Mouse (Mus musculus) heart, adult 18-20 months (tissue): ENCODE measurements around the gene Rhox4a2. TPM values are rescaled to one million over a fixed set of nuclear protein-coding genes. Genes with fewer than 3 reads are reported as not detected.
"Not testable (repeated sequence)": the region's sequence is repeated elsewhere in the genome, so short reads cannot be mapped to it uniquely, and the experiment has no call there.

Source experiments
- DNase-seq, 2 experiments: peaks; one replicate each; pipeline ENCODE4 v3.0.0; 2021 to 2022; ENCODE audit warnings: mixed read lengths in 1 of 2
- long read RNA-seq, 2 experiments: library from polyadenylated mRNA; stranded (forward); transcript quantifications; one replicate each; pipeline ENCODE4 v2.0.0; 2021
- total RNA-seq, 2 experiments: library from RNA; stranded (reverse); gene quantifications; 2 replicates each; pipeline ENCODE4 v1.2.3; 2021

Rhox4a2 gene
- total RNA-seq: not detected
- long read RNA-seq, experiment 1: 0 reads
- long read RNA-seq, experiment 2: 0 reads

DNA sequence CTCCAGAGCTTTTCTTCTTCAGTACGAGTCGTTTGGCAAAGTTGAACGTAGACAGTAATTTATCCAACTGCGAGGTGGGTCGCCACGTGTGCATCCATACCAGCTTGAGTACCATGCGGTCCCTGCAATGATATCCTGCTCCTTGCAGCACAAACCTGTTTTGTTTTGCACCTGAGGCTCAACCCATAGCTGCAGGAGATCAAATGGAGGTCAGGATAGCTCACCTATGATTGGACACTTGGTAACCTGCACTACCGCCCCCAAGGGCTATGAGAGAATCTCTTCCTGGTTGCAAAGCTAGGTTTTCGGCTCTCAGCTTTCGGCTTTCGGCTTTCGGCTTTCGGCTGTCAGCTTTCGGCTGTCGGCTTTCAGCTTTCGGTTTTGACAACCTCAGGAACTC lies at the start of gene Rhox4a2:
Rhox4a2 (plus strand) TSS at position 301 of the 400 bp plus-strand sequence.
- DNase-seq: not testable (repeated sequence)

DNA sequence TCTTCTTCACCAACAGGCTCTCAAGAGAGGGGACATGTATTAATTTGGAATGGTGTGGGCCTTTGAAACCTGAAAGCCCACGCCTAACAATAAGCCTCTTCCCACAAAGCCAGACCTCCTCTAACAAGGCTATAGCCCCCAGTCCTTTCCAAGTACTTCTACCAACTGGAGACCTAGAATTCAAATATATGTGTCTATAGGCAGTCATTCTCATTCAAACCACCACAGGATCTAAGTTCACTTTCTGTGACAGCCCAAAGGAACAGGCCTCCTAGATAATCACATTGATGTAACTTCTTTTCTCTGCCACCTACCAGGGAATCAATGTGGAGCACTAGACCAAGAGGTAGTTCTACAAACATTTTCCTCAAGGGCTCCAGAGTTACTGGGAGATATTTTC lies 10.9 kb upstream of the Rhox4a2 start, which contains the start of gene Rhox3a2:
Rhox3a2 (plus strand) TSS at position 301 of the 400 bp plus-strand sequence.
- DNase-seq: not testable (repeated sequence)

DNA sequence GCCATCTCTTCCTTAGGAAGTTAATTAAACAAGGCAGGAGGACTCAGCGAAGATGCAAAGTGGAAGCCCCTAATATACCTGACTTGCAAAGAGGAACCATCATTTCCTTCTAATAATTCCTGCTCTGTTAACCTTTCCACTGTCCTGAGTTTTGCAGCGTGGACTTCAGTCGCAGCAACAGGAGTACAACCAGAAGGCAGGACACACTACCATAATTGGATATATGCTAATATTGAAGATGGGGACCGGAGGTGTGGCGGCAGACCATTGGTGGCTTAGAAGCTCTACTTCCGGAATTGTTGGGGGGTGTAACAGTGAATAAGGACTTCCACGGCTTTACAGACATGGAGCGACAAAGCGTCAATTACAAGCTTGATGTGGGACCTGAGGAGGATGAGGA lies 21.1 kb downstream of the Rhox4a2 start, which contains the start of gene Rhox2b:
Rhox2b (plus strand) TSS at position 301 of the 400 bp plus-strand sequence.
- not testable (repeated sequence) for DNase-seq

DNA sequence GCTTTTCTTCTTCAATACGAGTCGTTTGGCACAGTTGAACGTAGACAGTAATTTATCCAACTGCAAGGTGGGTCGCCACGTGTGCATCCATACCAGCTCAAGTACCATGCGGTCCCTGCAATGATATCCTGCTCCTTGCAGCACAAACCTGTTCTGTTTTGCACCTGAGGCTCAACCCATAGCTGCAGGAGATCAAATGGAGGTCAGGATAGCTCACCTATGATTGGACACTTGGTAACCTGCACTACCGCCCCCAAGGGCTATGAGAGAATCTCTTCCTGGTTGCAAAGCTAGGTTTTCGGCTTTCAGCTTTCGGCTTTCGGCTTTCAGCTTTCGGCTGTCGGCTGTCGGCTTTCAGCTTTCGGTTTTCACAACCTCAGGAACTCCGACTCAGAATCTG lies 41.5 kb downstream of the Rhox4a2 start, which contains the start of gene Rhox4b:
Rhox4b (plus strand) TSS at position 301 of the 400 bp plus-strand sequence.
- DNase-seq: not testable (repeated sequence)

Other genes with a start within 250 kb of the Rhox4a2 start
- not detected for gene Akap14, start 222.0 kb upstream of the Rhox4a2 start, total RNA-seq
- gene Ndufa1, start 199.7 kb upstream of the Rhox4a2 start, total RNA-seq: 100 to 1,000 TPM; 829 to 884 TPM
- gene Rnf113a1, start 199.6 kb upstream of the Rhox4a2 start, total RNA-seq: 1 to 10 TPM; 1.4 to 1.6 TPM
- gene Gm9, start 179.8 kb upstream of the Rhox4a2 start, total RNA-seq: not detected
- not detected for gene Rhox1, start 168.6 kb upstream of the Rhox4a2 start, total RNA-seq
- gene Rhox2a, start 145.9 kb upstream of the Rhox4a2 start, total RNA-seq: not detected
- gene Rhox3a, start 140.9 kb upstream of the Rhox4a2 start, total RNA-seq: not detected
- not detected for gene Rhox4a, start 125.5 kb upstream of the Rhox4a2 start, total RNA-seq
- not detected for gene Rhox3a2, start 10.8 kb upstream of the Rhox4a2 start, total RNA-seq
- not detected for gene Rhox2b, start 21.2 kb downstream of the Rhox4a2 start, total RNA-seq
- not detected for gene Rhox4b, start 41.6 kb downstream of the Rhox4a2 start, total RNA-seq
- gene Rhox2c, start 62.8 kb downstream of the Rhox4a2 start, total RNA-seq: not detected
- gene Rhox3c, start 67.7 kb downstream of the Rhox4a2 start, total RNA-seq: not detected
- not detected for gene Rhox4c, start 89.5 kb downstream of the Rhox4a2 start, total RNA-seq
- not detected for gene Rhox2d, start 102.6 kb downstream of the Rhox4a2 start, total RNA-seq
- gene Rhox4d, start 123.5 kb downstream of the Rhox4a2 start, total RNA-seq: not detected
- not detected for gene Rhox2e, start 139.6 kb downstream of the Rhox4a2 start, total RNA-seq
- gene Rhox3e, start 151.2 kb downstream of the Rhox4a2 start, total RNA-seq: not detected
- gene Rhox4e, start 166.6 kb downstream of the Rhox4a2 start, total RNA-seq: not detected
- gene Rhox2f, start 180.6 kb downstream of the Rhox4a2 start, total RNA-seq: not detected
- gene Rhox3f, start 190.1 kb downstream of the Rhox4a2 start, total RNA-seq: not detected
- gene Rhox4f, start 216.9 kb downstream of the Rhox4a2 start, total RNA-seq: not detected
- gene Rhox3g, start 237.8 kb downstream of the Rhox4a2 start, total RNA-seq: not detected